Mouse (Mus musculus) liver, adult 2 months (tissue): ENCODE measurements at regions not wholly inside any gene's neighbourhood (a gene's known extent, or its start where the extent isn't known, plus 50 kb on each side); places are given as distances from the start of the nearest gene placed in this dataset.

Source experiments
- DNase-seq: peaks from one replicate; pipeline ENCODE4 v3.0.0-alpha.2; 2011; ENCODE audit warnings: low read depth, low spot score; ENCODE audit errors: extremely low read depth
- H3K27ac ChIP-seq: fragments of 200-500 bp; replicated peaks from 2 replicates; pipeline ENCODE4 v1.5.1; 2012; ENCODE audit warnings: low read depth, mild to moderate bottlenecking, control low read depth, inconsistent platforms, low read length; ENCODE audit not compliant: insufficient read depth
- H3K27me3 ChIP-seq: fragments of 200-500 bp; 2 replicates; pipeline ENCODE4 v1.6.1; 2012; ENCODE audit warnings: mild to moderate bottlenecking, moderate library complexity, low read length, inconsistent platforms; ENCODE audit not compliant: control insufficient read depth, insufficient read depth
- H3K36me3 ChIP-seq: fragments of 200-500 bp; 2 replicates; pipeline ENCODE4 v1.6.1; 2012; ENCODE audit warnings: low read length, inconsistent platforms; ENCODE audit not compliant: control insufficient read depth, insufficient read depth
- H3K4me1 ChIP-seq: fragments of 200-500 bp; 2 replicates; pipeline ENCODE4 v1.6.1; 2011; ENCODE audit warnings: low read length; ENCODE audit not compliant: control insufficient read depth, insufficient read depth
- H3K4me3 ChIP-seq: fragments of 200-500 bp; 2 replicates; pipeline ENCODE4 v1.5.1; 2011; ENCODE audit warnings: low read depth, mild to moderate bottlenecking, control low read depth, low read length, moderate library complexity; ENCODE audit not compliant: insufficient read depth
- H3K79me2 ChIP-seq: fragments of 200-500 bp; 2 replicates; pipeline ENCODE4 v1.6.1; 2012; ENCODE audit warnings: inconsistent platforms, mild to moderate bottlenecking, low read length, moderate library complexity; ENCODE audit not compliant: control insufficient read depth, insufficient read depth
- H3K9ac ChIP-seq: fragments of 200-500 bp; 2 replicates; pipeline ENCODE4 v1.6.1; 2012; ENCODE audit warnings: low read depth, mild to moderate bottlenecking, control low read depth, inconsistent platforms, low read length
- CTCF ChIP-seq: fragments of 200-500 bp; IDR thresholded peaks from 2 replicates; pipeline ENCODE4 v1.5.1; 2011; ENCODE audit warnings: low read depth, low read length, control low read depth
- POLR2A ChIP-seq: fragments of 200-500 bp; IDR thresholded peaks from 2 replicates; pipeline ENCODE4 v1.6.1; 2011; ENCODE audit warnings: low read length, control low read depth; ENCODE audit not compliant: insufficient read depth; ENCODE audit errors: extremely low read depth
- WGBS: fragments of 180-500 bp; shearing (Covaris S2); methylation state at CpG from one replicate; pipeline ENCODE4 v1.1.7; 2018; 5-methylcytosine and 5-hydroxymethylcytosine counted together

GRCm38 (mm10) chr13:111958421-111958820 is 149.6 kb upstream of the Map3k1 start:
- no peaks in the 10 kb centered on the region for H3K79me2 ChIP-seq
- no peak overlapping the region for H3K9ac ChIP-seq
- 0 out of 2 replicates have a peak, but pooled peaks cover 2% of the 10 kb centered on the region for H3K4me1 ChIP-seq
- WGBS: 98% methylated on average over 1 of the region's 1 CpGs
- no peak overlapping the region for H3K27ac ChIP-seq
- H3K36me3 ChIP-seq: no peaks in the 10 kb centered on the region
- H3K27me3 ChIP-seq: no peaks in the 10 kb centered on the region
- TF ChIP-seq CTCF (no peak), POLR2A (no peak)
- H3K4me3 ChIP-seq: no peak overlapping the region
- no peak for DNase-seq

DNA sequence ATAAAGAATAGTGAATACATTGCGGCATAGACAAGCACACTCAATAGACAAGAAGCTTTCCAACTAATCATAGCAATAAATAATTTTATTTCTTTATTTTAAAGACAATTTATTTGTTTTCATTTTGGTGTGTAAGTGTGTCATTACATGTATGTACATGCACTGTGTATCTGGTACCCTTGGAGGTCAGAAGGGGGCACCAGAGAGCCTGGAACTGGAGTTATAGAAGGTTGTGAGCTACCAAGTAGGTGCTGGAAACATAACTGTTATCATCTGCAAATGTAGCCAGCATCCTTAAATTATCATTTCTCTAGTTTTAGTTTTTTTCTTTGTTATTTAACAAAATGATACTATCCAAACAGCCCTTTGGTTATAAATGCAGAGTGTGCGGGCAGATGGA is 151.2 kb upstream of the Map3k1 start:
- H3K27ac ChIP-seq: no peak overlapping the region
- DNase-seq: no peak
- H3K79me2 ChIP-seq: no peaks in the 10 kb centered on the region
- WGBS: 100% methylated on average over 2 of the region's 2 CpGs
- no peak overlapping the region for H3K9ac ChIP-seq
- H3K4me1 ChIP-seq: 0 out of 2 replicates have a peak, but pooled peaks cover 2% of the 10 kb centered on the region
- H3K36me3 ChIP-seq: no peaks in the 10 kb centered on the region
- TF ChIP-seq POLR2A (no peak), CTCF (no peak)
- H3K4me3 ChIP-seq: no peak overlapping the region
- no peaks in the 10 kb centered on the region for H3K27me3 ChIP-seq

GRCm38 (mm10) chr13:111961423-111961822 is 152.6 kb upstream of the Map3k1 start:
- no peak for TF ChIP-seq CTCF
- TF ChIP-seq POLR2A: no peak
- Histone ChIP-seq H3K27ac (no peak overlapping the region), H3K9ac (no peak overlapping the region), H3K27me3 (no peaks in the 10 kb centered on the region), H3K4me3 (no peak overlapping the region), H3K4me1 (0 out of 2 replicates have a peak, but pooled peaks cover 5% of the 10 kb centered on the region), H3K79me2 (no peaks in the 10 kb centered on the region), H3K36me3 (no peaks in the 10 kb centered on the region)
- DNase-seq: no peak
- WGBS: 89% methylated on average over 6 of the region's 6 CpGs

DNA sequence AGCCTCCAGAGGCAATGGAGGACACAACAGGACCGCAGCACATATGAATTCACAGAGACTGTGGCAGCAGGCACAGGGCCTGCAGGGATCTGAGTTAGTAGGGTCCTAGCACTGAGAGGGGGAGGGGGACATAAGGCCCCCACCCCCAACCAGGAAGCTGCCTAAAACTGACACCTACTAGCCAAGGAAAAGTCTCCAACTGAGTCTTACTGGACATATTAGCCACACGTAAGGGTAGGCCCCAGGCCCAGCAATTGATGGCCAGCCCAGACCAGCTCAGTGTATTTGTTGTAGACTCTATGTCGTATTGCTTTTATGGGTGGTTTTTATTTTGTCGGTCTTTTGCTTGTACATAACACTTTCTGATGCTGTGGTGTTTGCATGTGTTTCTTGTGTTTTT is 153.4 kb upstream of the Map3k1 start:
- DNase-seq: no peak
- TF ChIP-seq CTCF (no peak), POLR2A (no peak)
- H3K36me3 ChIP-seq: no peaks in the 10 kb centered on the region
- peaks cover 6% of the 10 kb centered on the region; the same call in 1 of the 2 replicates for H3K4me1 ChIP-seq
- no peak overlapping the region for H3K9ac ChIP-seq
- no peaks in the 10 kb centered on the region for H3K27me3 ChIP-seq
- no peak overlapping the region for H3K27ac ChIP-seq
- H3K4me3 ChIP-seq: no peak overlapping the region
- WGBS: 95% methylated on average over 4 of the region's 4 CpGs
- H3K79me2 ChIP-seq: no peaks in the 10 kb centered on the region

DNA sequence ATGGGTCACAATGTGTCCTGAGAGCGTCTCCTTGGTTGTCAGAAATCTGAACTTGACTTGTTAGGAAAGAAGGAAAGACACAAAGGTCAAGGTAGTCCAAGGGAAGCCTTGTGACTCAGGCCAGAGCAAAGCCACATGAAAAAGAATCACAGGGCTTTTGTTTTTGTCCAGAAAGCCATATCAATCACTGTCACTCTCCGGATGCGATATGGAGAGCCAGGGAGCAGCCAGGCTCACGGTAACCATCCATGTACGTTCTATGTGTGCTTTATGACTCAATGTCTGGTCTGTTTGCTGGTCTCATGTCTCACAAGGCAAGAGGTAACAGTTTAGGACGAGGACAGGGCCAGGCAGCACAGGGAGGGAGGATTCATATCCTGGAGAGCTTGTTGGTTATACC is 157.3 kb upstream of the Map3k1 start:
- Histone ChIP-seq H3K79me2 (no peaks in the 10 kb centered on the region), H3K27me3 (no peaks in the 10 kb centered on the region), H3K4me1 (peaks cover 4% of the 10 kb centered on the region; the same call in 1 of the 2 replicates), H3K9ac (no peak overlapping the region), H3K27ac (no peak overlapping the region), H3K4me3 (no peak overlapping the region), H3K36me3 (no peaks in the 10 kb centered on the region)
- DNase-seq: no peak
- TF ChIP-seq POLR2A (no peak), CTCF (no peak)
- 63% methylated on average over 6 of the region's 6 CpGs for WGBS

- no peak overlapping the region for H3K27ac ChIP-seq
- no peaks in the 10 kb centered on the region for H3K27me3 ChIP-seq
- DNase-seq: no peak
- H3K36me3 ChIP-seq: no peaks in the 10 kb centered on the region
- no peak for TF ChIP-seq POLR2A
- no peak for TF ChIP-seq CTCF
- no peak overlapping the region for H3K9ac ChIP-seq
- 41% methylated on average over 3 of the region's 3 CpGs for WGBS
- no peak overlapping the region for H3K4me3 ChIP-seq
- H3K4me1 ChIP-seq: peaks cover 4% of the 10 kb centered on the region; the same call in 1 of the 2 replicates
- no peaks in the 10 kb centered on the region for H3K79me2 ChIP-seq
Observed at GRCm38 (mm10) chr13:111966627-111967026, 157.8 kb upstream of the Map3k1 start.
